Mouse (Mus musculus): ENCODE measurements at regions not wholly inside any gene's neighbourhood (a gene's known extent, or its start where the extent isn't known, plus 50 kb on each side); places are given as distances from the start of the nearest gene placed in this dataset.

DNA sequence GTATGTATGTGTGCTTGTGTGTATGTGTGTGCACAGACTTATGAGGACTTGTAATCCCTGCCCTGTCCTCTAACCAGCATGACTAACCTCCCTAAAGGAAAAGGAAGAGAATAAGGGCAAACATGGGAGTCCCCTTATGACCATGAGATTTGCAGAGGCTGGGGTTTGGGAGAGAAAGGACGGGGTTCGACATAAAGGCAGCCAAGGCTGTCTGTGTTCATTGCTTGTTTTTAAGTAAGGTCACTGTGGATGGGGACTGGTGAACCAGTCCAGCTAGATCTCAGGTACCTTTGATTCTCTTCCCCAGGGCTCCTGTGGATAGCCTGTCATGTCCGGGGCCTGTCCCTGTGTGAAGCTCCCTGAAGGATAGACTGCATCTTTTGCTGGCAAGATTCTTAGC lies 55.6 kb downstream of the Irf2bp2 start:
- no peak for DNase-seq (ENCODE audit: low spot score)

DNA sequence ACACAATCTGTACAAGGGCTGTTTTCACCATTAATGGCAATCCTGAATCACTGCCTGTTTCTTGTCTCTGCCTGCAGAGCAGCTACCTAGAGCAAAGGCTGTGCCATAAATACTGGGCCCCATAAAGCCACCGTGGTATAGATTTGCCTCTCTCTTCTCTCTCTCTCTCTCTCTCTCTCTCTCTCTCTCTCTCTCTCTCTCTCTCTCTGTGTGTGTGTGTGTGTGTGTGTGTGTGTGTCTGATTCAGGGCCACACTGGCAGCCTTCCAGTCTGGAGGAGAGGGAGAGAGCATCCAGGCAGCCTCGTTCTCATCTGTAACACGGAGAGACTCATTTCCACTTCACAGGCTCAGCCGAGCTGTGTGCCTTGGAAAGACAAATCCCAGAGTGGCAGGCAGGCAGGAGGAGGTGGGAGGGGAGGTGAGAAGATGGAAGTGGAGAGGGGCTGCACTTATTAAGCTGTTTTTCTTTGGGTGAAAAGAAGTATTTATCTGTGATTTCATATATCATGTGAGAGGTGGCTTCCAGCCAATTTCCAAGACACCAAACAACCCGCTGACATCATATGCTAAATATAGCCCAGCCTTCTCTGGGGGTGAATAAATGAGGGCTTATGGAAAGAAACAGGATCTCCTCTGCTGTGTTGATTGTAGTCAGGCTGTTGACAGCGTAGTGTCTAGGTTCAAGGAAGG lies 56.7 kb downstream of the Irf2bp2 start:
- DNase-seq (ENCODE audit: low spot score), result peak; percentile 38

DNA sequence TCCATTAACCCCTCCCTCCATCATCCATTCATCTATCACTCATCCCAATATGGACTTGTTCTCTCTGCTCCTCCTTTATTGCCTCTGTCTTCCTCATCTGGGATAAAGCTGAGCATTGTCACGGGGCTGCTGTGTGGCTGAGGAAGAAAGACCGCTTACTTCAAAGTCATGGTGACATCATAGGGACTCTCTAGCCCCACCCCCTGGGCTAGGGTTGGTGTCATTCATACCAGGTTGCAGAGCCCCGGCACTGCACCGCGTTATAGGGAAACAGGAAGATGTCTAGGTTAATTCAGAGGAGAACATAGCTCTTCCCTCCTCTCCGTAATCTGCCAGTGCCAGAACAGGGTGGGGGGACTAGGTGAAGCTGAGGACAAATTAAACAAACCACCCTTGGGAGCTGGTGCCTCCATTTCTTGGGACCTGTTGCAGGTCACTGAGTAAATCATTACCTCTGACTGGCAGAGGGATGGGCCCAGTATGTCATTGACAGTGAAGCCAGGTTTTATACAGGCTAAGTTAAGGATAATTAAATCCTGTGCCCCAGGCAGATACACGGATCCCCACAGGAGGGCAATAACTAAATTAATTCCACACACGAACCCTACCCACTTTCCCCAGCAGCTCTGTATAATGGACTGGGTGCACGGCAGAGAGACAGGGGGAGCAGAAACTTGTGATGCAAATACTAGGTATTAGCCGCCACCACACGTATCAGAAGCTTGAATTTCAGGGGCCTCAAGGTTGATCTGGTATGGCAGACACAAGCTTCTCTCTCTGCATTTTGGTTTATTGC lies 57.5 kb downstream of the Irf2bp2 start:
- DNase-seq (ENCODE audit: low spot score), result peak; percentile 62

DNA sequence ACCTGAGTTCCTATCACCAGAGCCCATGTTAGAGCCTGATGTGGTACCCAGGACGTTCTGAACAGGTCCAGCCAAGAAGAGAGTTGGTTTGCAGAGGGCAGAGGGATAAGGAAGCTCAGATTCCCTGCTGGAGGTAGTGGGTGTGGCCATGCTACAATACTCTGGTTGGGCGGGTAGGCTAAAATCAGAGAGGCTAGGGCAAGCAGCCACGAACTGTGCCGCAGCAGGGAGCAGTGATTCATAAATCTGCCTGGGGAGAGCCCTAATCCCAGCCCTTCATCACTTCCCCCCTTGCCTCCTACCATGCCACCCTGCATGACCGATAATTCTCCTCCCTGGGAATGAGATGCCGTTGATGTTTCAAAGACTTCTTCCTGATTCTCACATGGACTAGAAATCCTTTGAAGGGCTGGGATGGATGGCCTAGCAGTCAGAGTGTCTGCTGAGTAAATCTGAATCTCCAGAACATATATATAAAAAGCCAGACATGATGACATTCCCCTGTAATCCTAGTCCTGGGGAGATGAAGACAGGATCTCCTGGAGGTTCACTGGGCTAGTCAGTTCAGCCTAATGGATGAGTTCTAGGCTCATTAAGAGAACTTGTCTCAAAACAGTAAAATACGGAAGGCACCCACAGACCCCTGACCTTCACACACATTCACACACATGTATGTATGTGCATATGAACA lies 57.6 kb upstream of the Tarbp1 start:
- peak; percentile 18 for DNase-seq (ENCODE audit: low spot score)

DNA sequence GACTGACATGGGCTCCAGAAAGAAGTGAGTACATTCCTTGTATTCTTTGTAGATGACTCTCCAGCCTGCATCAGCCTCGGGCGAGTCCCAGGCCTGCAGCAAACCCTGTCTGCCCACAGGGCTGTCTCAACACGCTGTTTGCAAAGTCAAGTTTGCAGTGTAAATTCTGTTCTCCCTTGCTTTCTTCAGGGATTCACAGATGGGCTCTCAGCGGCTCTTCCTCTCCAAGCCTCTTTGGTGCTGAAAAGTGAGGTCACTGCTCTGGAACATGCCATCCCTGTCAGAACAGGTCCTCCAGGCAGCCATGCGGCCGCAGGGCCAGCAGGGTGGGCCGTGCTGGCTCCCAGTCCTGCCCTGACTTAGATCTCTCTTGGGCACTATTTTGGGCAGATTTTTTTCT lies 56.6 kb upstream of the Tarbp1 start:
- DNase-seq (ENCODE audit: low spot score), result no peak

DNA sequence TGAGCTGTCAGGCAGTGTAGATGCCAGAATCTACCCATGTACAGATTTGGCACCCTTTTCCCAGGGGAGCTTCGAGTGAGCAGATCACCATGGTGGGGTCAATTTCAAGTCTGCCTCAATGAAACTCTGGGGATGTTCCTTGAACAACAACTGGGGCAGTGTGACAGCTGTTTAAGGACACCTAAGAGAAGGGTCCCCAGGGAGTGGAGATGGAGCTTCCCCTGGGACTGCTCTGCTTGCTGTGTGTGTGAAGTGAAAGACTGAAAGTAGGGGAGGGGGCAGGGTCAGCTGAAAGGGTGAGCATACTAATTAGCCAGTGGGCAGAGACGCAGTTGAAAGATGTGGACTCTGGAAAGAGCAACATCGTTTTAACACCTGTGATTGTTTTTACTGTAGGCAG lies 54.5 kb upstream of the Tarbp1 start:
- DNase-seq (ENCODE audit: low spot score), result no peak

DNA sequence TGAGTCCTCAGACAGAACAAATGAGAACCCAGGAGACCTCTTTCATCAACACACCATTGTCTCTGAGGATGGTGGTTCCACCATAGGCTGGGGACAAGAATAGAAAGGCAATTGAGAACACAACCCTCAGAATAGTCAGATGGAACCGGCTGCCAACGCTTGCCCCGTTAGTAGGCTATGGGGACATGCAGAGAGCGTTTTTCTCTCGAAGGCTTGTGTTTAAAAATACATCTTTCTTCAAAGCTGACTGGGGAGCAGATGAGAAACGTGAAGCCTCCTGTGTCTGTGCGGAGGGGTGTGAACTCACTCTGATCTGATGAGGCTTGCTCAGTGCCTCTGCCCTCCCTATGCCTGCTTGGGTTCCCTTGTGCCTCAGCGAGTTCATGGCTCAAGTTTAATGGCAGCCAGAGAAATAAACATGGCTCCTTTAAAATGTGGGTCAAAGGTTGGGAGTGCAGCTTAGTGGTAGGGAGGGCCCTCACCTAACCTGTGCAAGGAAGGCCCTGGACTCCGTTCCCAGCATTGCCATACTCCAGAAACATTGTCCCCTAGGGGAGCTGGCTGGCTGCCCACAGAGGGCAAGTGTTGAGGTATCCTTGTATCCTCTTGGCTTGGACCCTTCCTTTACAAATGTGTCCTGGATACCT lies 53.7 kb upstream of the Tarbp1 start:
- no peak for DNase-seq (ENCODE audit: low spot score)

DNA sequence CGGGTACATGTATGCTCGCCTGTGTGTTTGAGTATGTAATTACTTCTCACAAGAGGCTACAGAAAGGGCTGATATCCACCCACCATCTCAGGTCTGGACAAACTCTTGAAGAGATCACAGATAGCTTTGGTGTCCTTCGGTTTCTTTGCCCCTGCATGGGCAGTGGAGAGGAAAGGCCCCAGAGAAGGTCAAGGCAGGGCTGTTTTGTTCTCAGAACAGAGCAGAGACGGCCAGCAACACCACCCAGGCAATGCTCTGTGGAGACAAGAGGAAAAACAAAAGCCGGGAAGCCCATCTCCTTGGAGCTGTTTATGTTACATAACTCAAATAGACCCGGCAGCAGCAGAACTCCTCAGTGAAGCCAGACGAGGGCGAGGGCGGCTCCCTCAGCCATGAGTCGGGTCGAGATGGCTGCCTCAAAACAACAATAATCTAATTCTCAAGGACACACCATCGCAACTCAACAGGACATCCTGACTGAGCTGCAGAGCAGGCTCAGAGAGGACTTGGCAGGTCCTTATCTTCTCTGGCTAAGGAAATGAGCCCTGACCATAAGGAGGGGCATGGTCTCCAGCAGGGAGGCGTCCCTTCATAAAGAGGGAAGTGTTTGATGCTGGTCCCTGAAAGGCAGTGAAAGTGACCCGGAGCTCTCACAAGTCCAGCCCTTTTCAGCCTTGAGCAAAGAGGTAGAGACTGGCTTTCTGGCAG lies 52.2 kb upstream of the Tarbp1 start:
- no peak for DNase-seq (ENCODE audit: low spot score)

DNA sequence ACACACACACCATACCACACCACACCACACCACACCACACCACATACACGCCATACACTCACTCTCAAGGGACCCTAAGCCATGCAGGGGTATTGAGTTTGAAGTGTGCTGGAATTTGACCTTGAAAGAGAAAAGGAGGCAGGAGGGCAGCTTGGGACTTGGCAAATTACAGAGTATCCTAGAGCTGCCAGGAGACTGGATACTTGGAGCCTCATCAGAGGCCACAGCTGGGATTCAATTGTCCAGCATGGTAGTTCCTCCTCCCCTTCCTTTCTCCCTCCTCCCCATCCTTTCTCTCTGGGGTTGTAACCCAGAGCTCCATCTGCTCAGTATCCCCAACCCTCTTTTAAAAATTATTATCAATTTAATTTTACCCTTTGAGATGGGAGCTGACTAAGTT lies 50.7 kb upstream of the Tarbp1 start:
- DNase-seq (ENCODE audit: low spot score), result no peak

Data from embryo, embryonic 10 days (tissue).